Mouse (Mus musculus) subcutaneous adipose tissue, adult 2 months (tissue): ENCODE measurements around the gene Fezf2. TPM values are rescaled to one million over a fixed set of nuclear protein-coding genes. Genes with fewer than 3 reads are reported as not detected.

Experiments used
- polyA plus RNA-seq: library from polyadenylated mRNA; depleted of rRNA; stranded (reverse); fragments of >200 nt; gene quantifications from 2 replicates; pipeline ENCODE4 v1.2.3, GENCODE M21; 2012; ENCODE audit warnings: low replicate concordance; rRNA removed

The Fezf2 gene
- polyA plus RNA-seq: not detected in 2 replicates

DNA sequence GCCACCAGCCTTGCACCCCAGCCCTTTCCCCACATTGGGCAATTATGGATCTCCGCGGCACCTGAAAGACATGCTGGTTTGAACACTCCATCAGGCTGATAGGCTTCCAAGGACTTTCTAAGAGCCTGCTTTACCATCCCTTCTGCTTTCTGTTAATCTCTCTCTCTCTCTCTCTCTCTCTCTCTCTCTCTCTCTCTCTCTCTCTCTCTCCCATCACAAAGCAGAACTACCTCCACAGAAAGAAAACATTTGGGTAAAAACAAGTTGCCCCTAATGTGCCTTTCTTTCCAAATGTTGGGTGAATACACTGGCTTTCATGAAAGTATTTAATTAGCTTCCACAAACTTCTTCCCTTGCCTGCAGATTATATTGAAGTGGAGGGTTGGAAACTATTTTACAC is at the start of gene Fezf2:
Gene Fezf2 (minus strand): TSS at position 101 of the 400 bp plus-strand sequence.

Other genes starting within 250 kb of the Fezf2 start
- gene Gm49355, start 64.2 kb downstream of the Fezf2 start, polyA plus RNA-seq: 0.04 and 0.16 TPM in 2 replicates
- 9.9 and 15.8 TPM in 2 replicates for gene 3830406C13Rik, start 64.0 kb downstream of the Fezf2 start, polyA plus RNA-seq